Mouse (Mus musculus): Measurements from ENCODE around the gene Wrb. TPM values are rescaled to one million over a fixed set of nuclear protein-coding genes. Genes with fewer than 3 reads are reported as not detected.

Wrb gene
- polyA plus RNA-seq, 1 experiment from 2014 or later, result 214 TPM

DNA sequence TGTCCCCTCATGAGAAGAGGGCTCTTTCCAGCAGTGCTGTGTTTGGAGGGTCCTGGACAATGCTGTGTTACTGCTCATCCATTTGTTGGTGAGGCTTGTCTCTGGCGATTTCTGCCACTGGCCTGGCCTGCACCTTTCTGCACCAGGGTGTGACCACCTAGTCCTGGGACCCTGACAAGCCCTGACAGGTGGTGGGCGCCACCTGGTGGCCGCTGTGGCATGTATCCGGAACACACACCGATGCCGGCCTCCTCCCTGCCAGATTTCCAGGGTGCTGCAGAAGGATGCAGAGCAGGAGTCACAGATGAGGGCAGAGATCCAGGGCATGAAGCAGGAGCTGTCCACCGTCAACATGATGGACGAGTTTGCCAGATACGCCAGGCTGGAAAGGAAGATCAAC lies 6.3 kb downstream of the Wrb start:
- Histone ChIP-seq H3K9me3 (ENCODE audit: control insufficient read depth, low read length) (no peaks in the 10 kb centered on the region), H3K36me3 (replicated peaks; ENCODE audit: control insufficient read depth, insufficient read depth) (peaks cover 42% of the 10 kb centered on the region), H3K9ac (no peak overlapping the region), H3K4me1 (replicated peaks; ENCODE audit: control insufficient read depth, insufficient read depth, low read length) (peaks cover under 1% of the 10 kb centered on the region), H3K4me2 (replicated peaks) (no peak overlapping the region), H3K27ac (no peak overlapping the region), H3K4me3 (replicated peaks; ENCODE audit: low read length) (no peak overlapping the region), H3K27me3 (ENCODE audit: control insufficient read depth, insufficient read depth, low read length) (no peaks in the 10 kb centered on the region)
- WGBS, result 27% methylated on average over 9 of the region's 9 CpGs
- DNase-seq (ENCODE audit: low spot score) (peak; percentile 57), ATAC-seq (ENCODE audit: low FRiP score) (no peak)

DNA sequence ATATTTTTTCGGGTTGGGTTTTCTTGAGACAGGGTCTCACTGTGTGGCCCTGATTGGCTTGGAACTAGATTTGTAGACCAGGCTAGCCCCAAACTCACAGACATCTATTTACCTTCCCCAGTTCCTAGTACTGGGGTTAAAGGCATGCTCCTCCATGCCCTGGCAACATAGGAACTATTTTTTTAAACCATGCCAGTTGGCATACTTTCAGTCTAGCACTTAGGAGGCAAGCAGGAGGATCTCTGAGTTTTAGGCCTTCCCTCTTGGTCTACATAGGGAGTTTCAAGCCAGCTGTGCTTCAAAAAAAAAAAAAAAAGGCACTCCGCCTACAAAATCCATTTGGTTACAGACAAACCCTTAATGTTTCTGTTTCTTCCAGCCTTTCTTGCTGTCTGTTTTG lies 9.3 kb downstream of the Wrb start:
- 84% methylated on average over 2 of the region's 2 CpGs for WGBS
- Histone ChIP-seq H3K4me1 (replicated peaks; ENCODE audit: control insufficient read depth, insufficient read depth, low read length) (peaks cover 12% of the 10 kb centered on the region), H3K36me3 (replicated peaks; ENCODE audit: control insufficient read depth, insufficient read depth) (peaks cover 42% of the 10 kb centered on the region), H3K27me3 (ENCODE audit: control insufficient read depth, insufficient read depth, low read length) (no peaks in the 10 kb centered on the region), H3K4me3 (replicated peaks; ENCODE audit: low read length) (no peak overlapping the region), H3K9ac (no peak overlapping the region), H3K27ac (no peak overlapping the region), H3K4me2 (replicated peaks) (no peak overlapping the region), H3K9me3 (ENCODE audit: control insufficient read depth, low read length) (no peaks in the 10 kb centered on the region)
- DNase-seq (ENCODE audit: low spot score) (no peak), ATAC-seq (ENCODE audit: low FRiP score) (no peak)

DNA sequence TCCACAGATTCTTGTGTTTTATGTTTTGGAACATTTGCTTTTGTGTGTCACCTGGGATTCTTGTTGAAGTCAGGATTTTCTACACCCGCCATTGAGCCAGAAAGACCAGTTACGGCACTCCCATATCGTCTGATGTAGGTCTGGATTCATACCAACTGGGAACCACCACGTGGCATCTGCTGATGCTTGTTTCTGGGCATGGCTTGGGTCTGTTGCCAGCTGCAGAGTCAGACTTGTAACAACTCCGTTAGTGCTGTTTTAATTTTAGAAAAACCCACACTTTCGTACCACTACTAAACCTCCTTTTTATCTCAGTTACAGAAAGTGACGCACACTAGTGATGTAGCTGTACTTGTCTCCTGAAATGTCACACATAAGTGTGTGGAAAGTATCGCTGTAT lies 10.8 kb downstream of the Wrb start:
- Histone ChIP-seq H3K4me1 (replicated peaks; ENCODE audit: control insufficient read depth, insufficient read depth, low read length) (peaks cover 12% of the 10 kb centered on the region), H3K9me3 (ENCODE audit: control insufficient read depth, low read length) (no peaks in the 10 kb centered on the region), H3K36me3 (replicated peaks; ENCODE audit: control insufficient read depth, insufficient read depth) (peaks cover 42% of the 10 kb centered on the region), H3K4me2 (replicated peaks) (no peak overlapping the region), H3K9ac (no peak overlapping the region), H3K27me3 (ENCODE audit: control insufficient read depth, insufficient read depth, low read length) (no peaks in the 10 kb centered on the region), H3K27ac (no peak overlapping the region), H3K4me3 (replicated peaks; ENCODE audit: low read length) (no peak overlapping the region)
- DNase-seq (ENCODE audit: low spot score) (no peak), ATAC-seq (ENCODE audit: low FRiP score) (no peak)
- WGBS, result 90% methylated on average over 8 of the region's 8 CpGs

DNA sequence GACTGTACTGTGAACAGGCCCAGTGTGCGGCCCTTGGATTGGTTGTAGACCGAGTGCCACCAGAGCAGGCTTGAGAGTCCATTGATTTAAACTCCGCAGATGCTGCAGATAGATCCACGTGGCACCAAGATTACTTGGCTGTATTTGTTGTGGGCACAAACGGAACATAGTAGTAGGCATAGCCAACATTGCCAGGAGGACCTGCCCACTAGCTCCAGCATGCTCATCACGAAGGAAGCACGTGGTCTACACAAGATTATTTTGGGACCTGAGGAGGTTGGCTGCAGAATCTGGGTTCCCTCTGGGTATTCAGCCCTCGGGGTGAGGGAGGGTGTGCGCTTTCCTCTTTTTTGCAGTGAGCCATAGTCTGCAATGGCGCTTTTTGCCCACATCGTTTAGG lies 12.0 kb downstream of the Wrb start:
- H3K9me3 ChIP-seq (ENCODE audit: control insufficient read depth, low read length), result no peaks in the 10 kb centered on the region
- H3K9ac ChIP-seq, result no peak overlapping the region
- peaks cover 12% of the 10 kb centered on the region for H3K4me1 ChIP-seq (replicated peaks; ENCODE audit: control insufficient read depth, insufficient read depth, low read length)
- no peaks in the 10 kb centered on the region for H3K27me3 ChIP-seq (ENCODE audit: control insufficient read depth, insufficient read depth, low read length)
- ATAC-seq (ENCODE audit: low FRiP score) (no peak), DNase-seq (ENCODE audit: low spot score) (no peak)
- H3K4me2 ChIP-seq (replicated peaks), result no peak overlapping the region
- no peak overlapping the region for H3K4me3 ChIP-seq (replicated peaks; ENCODE audit: low read length)
- H3K36me3 ChIP-seq (replicated peaks; ENCODE audit: control insufficient read depth, insufficient read depth), result peaks cover 41% of the 10 kb centered on the region
- WGBS, result 87% methylated on average over 11 of the region's 11 CpGs
- H3K27ac ChIP-seq, result no peak overlapping the region

DNA sequence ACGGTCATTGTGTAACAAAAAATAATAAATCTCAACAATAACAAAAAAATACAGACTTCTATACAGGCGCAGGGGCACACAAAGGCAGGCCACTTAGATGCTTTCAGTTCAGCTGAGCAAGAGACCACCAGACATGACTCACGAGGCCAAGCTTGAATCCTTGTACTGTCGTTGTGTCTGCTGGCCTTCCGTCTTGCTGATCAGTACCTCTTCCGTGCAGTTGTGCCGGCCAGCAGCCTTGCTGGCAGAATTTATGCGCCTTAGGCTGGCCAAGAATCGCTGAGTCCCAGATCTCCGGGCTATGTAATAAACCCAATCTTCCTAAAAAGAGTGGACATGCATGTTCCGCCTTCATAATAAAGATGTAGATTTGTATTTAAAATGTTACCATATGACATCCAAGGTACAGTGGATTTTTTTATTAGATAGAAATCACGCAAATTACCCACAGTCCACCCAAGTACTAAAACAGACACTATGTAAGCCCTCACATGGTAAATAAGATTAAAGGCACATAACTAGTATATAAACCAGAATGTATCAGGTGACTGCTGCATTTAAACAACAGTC lies 13.4 kb downstream of the Wrb start:
- Histone ChIP-seq H3K4me3 (replicated peaks; ENCODE audit: low read length) (peak overlapping the region; percentile 47), H3K27me3 (ENCODE audit: control insufficient read depth, insufficient read depth, low read length) (no peaks in the 10 kb centered on the region), H3K4me1 (replicated peaks; ENCODE audit: control insufficient read depth, insufficient read depth, low read length) (peaks cover 12% of the 10 kb centered on the region), H3K36me3 (replicated peaks; ENCODE audit: control insufficient read depth, insufficient read depth) (peaks cover 27% of the 10 kb centered on the region), H3K4me2 (replicated peaks) (peak overlapping the region; percentile 94), H3K9me3 (ENCODE audit: control insufficient read depth, low read length) (no peaks in the 10 kb centered on the region), H3K9ac (peak overlapping the region; percentile 87), H3K27ac (peak overlapping the region; percentile 77)
- DNase-seq (ENCODE audit: low spot score) (peak; percentile 39), ATAC-seq (ENCODE audit: low FRiP score) (no peak)
- 52% methylated on average over 12 of the region's 12 CpGs for WGBS

DNA sequence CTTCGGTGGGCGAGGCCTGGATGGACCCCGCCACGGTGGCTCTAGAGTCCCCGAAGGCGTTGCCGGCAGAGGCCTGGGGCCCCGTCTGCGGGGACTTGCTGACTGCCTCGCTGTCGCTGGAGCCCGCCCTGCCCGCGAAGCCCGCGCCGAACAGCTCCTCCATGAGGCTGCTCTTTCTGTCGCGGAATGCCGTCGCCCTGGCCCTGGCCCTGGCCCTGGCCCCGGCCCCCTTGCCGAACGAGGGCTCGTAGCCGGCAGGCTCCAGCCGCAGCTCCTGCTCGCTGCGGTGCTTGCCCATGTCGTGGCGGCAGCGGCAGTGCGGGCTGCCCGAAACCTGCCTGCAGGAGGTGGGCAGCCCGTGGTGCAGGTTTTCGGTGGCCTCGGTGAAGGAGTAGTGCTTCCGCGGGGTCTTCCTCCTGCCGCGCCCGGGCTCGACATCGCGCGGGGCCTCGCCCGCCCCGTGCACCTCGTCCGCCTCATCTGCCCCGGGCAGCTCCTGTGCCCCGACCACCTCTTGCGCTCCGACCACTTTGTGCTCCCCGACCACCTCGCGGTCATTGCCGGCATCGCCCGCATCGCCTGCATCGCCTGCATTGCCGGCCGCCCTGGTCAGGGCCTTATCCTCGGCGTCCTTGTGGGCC lies 14.0 kb downstream of the Wrb start:
- H3K4me3 ChIP-seq (replicated peaks; ENCODE audit: low read length), result peak overlapping the region; percentile 47
- peak overlapping the region; percentile 77 for H3K27ac ChIP-seq
- H3K4me2 ChIP-seq (replicated peaks), result peak overlapping the region; percentile 94
- DNase-seq (ENCODE audit: low spot score) (peak; percentile 54), ATAC-seq (ENCODE audit: low FRiP score) (peak; percentile 81)
- under 1% methylated on average over 63 of the region's 67 CpGs for WGBS
- H3K27me3 ChIP-seq (ENCODE audit: control insufficient read depth, insufficient read depth, low read length), result no peaks in the 10 kb centered on the region
- H3K36me3 ChIP-seq (replicated peaks; ENCODE audit: control insufficient read depth, insufficient read depth), result peaks cover 21% of the 10 kb centered on the region
- H3K9me3 ChIP-seq (ENCODE audit: control insufficient read depth, low read length), result no peaks in the 10 kb centered on the region
- H3K4me1 ChIP-seq (replicated peaks; ENCODE audit: control insufficient read depth, insufficient read depth, low read length), result peaks cover 12% of the 10 kb centered on the region
- H3K9ac ChIP-seq, result peak overlapping the region; percentile 87

DNA sequence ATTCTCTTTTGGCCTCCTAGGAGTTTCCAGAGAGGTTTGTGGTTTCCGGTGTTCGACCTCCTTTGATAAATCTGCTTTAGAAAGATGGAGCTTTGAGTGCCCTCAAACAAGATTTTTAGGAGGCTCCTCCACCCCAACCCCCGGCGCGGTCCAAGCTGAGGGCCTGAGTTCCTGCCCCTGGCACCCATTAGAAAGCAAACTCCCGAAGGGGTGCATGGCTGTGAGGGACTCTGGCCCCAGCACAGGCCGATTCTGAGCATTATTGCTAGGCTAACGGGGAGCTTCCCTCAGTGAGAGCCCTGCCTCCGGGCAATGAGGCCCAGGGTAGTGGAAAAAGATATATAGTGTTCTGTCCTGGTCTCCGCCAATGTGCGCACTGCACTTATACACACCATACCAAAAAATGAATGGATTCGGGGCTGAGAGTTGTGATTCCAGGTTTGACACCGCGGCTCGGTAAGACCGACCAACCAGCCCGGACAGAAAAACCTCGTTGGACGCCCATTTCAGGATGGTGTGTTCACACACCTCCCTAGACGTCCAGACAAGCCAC lies 14.7 kb downstream of the Wrb start:
- ATAC-seq (ENCODE audit: low FRiP score), result 0 out of 2 replicates have a peak, but pooled peaks have one; percentile 4
- Histone ChIP-seq H3K4me2 (replicated peaks) (peak overlapping the region; percentile 94), H3K4me1 (replicated peaks; ENCODE audit: control insufficient read depth, insufficient read depth, low read length) (peaks cover 12% of the 10 kb centered on the region), H3K27me3 (ENCODE audit: control insufficient read depth, insufficient read depth, low read length) (no peaks in the 10 kb centered on the region), H3K9me3 (ENCODE audit: control insufficient read depth, low read length) (no peaks in the 10 kb centered on the region), H3K4me3 (replicated peaks; ENCODE audit: low read length) (peak overlapping the region; percentile 47), H3K27ac (0 out of 2 replicates have a peak overlapping the region, but pooled peaks have one; percentile 77), H3K9ac (peak overlapping the region; percentile 87), H3K36me3 (replicated peaks; ENCODE audit: control insufficient read depth, insufficient read depth) (peaks cover 14% of the 10 kb centered on the region)
- WGBS, result 80% methylated on average over 20 of the region's 20 CpGs
- DNase-seq (ENCODE audit: low spot score), result no peak

GRCm38 (mm10) chr16:96160927-96161326 lies 15.7 kb downstream of the Wrb start:
- Histone ChIP-seq H3K27me3 (ENCODE audit: control insufficient read depth, insufficient read depth, low read length) (no peaks in the 10 kb centered on the region), H3K4me3 (replicated peaks; ENCODE audit: low read length) (no peak overlapping the region), H3K36me3 (replicated peaks; ENCODE audit: control insufficient read depth, insufficient read depth) (peaks cover 4% of the 10 kb centered on the region), H3K4me1 (replicated peaks; ENCODE audit: control insufficient read depth, insufficient read depth, low read length) (peaks cover 12% of the 10 kb centered on the region), H3K27ac (no peak overlapping the region), H3K9me3 (ENCODE audit: control insufficient read depth, low read length) (no peaks in the 10 kb centered on the region), H3K9ac (no peak overlapping the region), H3K4me2 (replicated peaks) (no peak overlapping the region)
- WGBS, result 74% methylated on average over 1 of the region's 1 CpGs
- DNase-seq (ENCODE audit: low spot score), result no peak
- no peak for ATAC-seq (ENCODE audit: low FRiP score)

DNA sequence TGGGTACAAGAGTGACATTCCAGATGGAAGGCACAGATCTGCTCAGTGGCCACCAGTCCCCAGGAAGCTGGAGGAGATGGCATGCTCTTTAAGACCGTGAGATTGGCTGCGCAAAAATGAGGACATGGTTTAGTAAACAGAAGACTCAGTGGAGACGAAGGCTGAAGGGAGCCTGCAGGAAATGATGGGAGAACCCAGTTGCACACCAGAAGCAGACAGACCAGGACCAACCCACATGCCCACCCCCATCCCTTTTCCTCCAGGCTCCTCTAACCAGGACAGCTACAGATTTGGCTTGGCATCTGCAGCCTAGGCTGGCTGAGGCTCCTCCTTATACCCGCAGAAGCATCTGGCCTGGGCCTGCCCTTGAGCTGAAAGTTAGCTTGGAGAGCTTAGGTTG lies 16.1 kb downstream of the Wrb start:
- no peak overlapping the region for H3K27ac ChIP-seq
- WGBS, result 91% methylated on average over 4 of the region's 4 CpGs

More for the DNA sequence above, 16.1 kb downstream of the Wrb start:
- H3K4me1 ChIP-seq (replicated peaks; ENCODE audit: control insufficient read depth, insufficient read depth, low read length), result peaks cover 12% of the 10 kb centered on the region
- no peak overlapping the region for H3K9ac ChIP-seq
- DNase-seq (ENCODE audit: low spot score) (no peak), ATAC-seq (ENCODE audit: low FRiP score) (no peak)
- H3K4me3 ChIP-seq (replicated peaks; ENCODE audit: low read length), result no peak overlapping the region
- H3K9me3 ChIP-seq (ENCODE audit: control insufficient read depth, low read length), result no peaks in the 10 kb centered on the region
- no peaks in the 10 kb centered on the region for H3K27me3 ChIP-seq (ENCODE audit: control insufficient read depth, insufficient read depth, low read length)
- peaks cover under 1% of the 10 kb centered on the region; the same call in 1 of the 2 replicates for H3K36me3 ChIP-seq (replicated peaks; ENCODE audit: control insufficient read depth, insufficient read depth)
- no peak overlapping the region for H3K4me2 ChIP-seq (replicated peaks)
